Mouse (Mus musculus) MEL (cell line): ENCODE measurements around the gene Cep68.
A peak's percentile ranks its signal among the peaks of the same experiment; 100 is the strongest.

Experiments
- CHD1 ChIP-seq: IDR thresholded peaks from 2 replicates; pipeline ENCODE4 v1.6.1; 2012; ENCODE audit warnings: low read depth, mild to moderate bottlenecking, inconsistent platforms, low read length, improper control_type of control experiment
- CHD2 ChIP-seq: IDR thresholded peaks from 2 replicates; pipeline ENCODE4 v1.6.1; 2011; ENCODE audit warnings: low read length, improper control_type of control experiment
- ELF1 ChIP-seq: IDR thresholded peaks from 2 replicates; pipeline ENCODE4 v1.6.1; 2014; ENCODE audit warnings: low read depth, mild to moderate bottlenecking, inconsistent platforms, low read length, improper control_type of control experiment, moderate library complexity
- NRF1 ChIP-seq: IDR thresholded peaks from 2 replicates; pipeline ENCODE4 v1.6.1; 2014; ENCODE audit warnings: low read depth, mild to moderate bottlenecking, inconsistent platforms, low read length, improper control_type of control experiment, moderate library complexity; ENCODE audit not compliant: poor library complexity, insufficient read depth, severe bottlenecking
- SIN3A ChIP-seq: IDR thresholded peaks from 2 replicates; pipeline ENCODE4 v1.6.1; 2012; ENCODE audit warnings: low read length, improper control_type of control experiment, inconsistent platforms

DNA sequence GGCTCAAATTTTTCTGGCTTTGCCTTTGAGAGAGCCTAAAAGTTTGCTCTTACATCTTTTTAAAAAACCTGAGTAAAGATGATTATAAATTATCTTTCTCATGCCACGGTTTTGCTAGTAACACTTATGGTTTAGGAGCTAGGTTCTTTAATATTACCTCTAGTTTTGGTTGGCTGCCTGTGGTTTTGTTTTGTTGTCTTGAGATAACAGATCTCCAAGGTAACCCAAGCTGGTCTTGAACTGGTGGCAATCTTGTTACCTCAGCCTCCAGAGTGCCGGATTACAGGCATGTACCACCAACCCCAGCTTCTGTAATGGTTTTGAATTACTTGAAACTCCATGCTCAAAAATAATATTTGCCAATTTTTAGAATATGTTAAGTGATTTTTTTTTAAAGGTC is 37.4 kb downstream of the Cep68 start:
- TF ChIP-seq NRF1 = no peak
- no peak for TF ChIP-seq CHD2
- no peak for TF ChIP-seq CHD1
- TF ChIP-seq SIN3A = peak; percentile 82
- TF ChIP-seq ELF1 = no peak
